Mouse (Mus musculus) frontal cortex, adult (tissue): ENCODE results near the gene Ppp1r7.
"Not testable (repeated sequence)": the region's sequence is repeated elsewhere in the genome, so short reads cannot be mapped to it uniquely, and the experiment has no call there.

ENCODE experiments used
- ATAC-seq: cut with Nextera tagmentation; 2 replicates; pipeline ENCODE4 v1.9.2; 2017; ENCODE audit warnings: mild to moderate bottlenecking, moderate library complexity, mixed read lengths; ENCODE audit not compliant: low TSS enrichment

Gene Ppp1r7

DNA sequence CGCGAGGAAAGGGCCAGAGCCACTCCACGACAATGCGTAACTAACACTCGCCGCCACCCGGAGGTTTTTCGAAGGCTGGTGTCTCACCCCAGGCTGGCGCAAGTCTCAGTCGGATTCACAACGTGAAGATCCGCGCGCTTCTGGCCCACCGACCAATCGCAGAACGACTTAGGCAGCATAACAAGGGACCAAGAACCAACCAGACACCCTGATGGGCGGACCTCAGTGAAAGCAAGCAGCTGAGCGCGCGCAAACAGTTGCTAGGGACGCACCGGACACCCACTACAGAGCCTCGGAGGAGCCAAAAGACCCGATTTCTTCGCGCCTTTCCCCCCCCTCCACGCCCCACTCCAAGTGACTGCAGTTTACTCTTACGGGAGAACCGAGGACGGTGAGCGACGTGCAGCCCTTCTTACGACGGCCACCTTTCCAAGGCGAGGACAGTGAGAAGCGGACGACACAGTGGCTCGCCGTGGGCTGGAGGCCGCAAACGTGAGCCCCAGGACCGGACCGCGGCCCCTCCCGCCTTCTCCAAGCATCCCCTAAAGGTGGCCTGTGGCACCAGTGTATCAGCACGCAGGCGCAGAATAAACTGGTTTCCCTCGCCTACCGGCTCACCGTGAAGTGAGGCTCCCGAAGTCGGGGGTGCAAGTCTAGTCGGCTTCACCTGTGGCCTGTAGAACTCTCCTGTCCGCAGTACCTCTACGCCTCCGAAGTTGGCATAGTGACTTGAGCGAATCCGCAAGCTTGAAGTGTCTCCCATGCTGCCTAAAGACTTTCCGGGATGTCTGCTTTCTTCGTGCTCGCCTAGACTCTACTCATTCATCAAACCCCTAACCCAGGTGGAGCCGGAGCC lies at the start of gene Ppp1r7, which contains the start of gene Pask:
Ppp1r7 (plus strand) TSS at position 207 of the 856 bp plus-strand sequence.
Pask (minus strand) TSS at position 835 of the 856 bp plus-strand sequence.
- ATAC-seq = peak; percentile 93

GRCm38 (mm10) chr1:93294491-93294890 lies 48.2 kb upstream of the Ppp1r7 start:
- not testable (repeated sequence) for ATAC-seq

DNA sequence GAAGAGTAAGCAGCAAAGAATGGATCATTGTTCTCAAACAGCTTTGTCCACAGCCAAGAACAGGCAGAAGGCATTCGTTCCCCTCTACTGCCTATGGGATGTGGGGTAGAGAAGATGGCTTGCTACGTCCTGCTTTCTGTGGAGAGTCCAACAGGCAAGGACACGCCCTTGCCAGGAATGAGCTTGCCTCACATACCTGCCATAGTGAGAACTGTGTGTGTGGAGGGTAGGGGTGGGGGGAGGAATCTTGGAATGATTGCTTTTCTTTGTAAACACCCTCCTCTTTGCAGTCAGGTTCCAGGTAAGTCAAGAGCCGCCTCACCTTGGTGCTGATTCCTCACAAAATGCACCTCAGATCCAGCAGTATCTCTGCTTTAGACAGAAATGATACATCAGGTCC lies 42.9 kb upstream of the Ppp1r7 start:
- no peak for ATAC-seq

DNA sequence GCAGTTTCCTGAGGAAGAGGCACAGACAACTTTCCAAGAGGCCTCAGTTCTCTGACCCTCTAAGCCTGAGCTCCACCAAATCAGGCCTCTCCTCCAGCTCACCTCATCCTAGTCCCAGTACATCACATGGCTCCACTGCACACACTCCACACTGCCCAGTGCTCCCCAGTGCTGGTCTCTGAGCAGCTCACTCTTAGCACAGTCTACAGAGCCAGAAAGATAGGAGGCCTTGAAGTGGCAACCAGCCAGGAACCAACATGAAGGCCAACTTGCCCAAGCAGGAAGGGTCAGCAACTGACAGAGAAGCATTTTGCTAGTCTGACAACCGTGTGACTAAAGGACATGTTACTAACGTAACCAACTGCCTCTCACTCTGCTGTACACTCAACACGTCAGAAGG lies 42.1 kb upstream of the Ppp1r7 start:
- no peak for ATAC-seq

- peak; percentile 99 for ATAC-seq
Measured at GRCm38 (mm10) chr1:93305581-93306337, 36.9 kb upstream of the Ppp1r7 start, which contains the start of gene Mterf4. Gene Mterf4, minus strand, starts transcription at chr1:93305915.

DNA sequence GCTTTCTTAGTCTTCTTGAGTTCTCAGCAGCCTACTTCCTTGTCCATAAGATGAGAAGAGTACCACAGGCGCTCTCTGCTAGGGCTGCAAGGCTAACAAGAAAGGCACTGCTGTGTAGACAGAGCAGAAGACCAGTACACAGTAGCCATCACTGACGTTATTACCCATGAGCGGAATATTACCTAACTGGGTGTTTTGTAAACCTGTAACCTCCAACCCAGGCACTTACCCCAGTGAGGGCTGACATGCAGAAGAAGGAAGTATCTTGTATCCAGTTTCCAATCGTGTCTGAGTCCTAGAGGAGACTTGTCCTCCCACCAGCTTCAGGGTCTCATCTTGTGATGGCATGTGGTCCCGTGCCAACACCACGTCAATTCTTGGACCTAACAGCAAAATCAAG lies 18.7 kb upstream of the Ppp1r7 start:
- ATAC-seq = no peak

GRCm38 (mm10) chr1:93326446-93326845 lies 16.2 kb upstream of the Ppp1r7 start:
- ATAC-seq = no peak

GRCm38 (mm10) chr1:93334621-93335020 lies 8.0 kb upstream of the Ppp1r7 start:
- no peak for ATAC-seq

DNA sequence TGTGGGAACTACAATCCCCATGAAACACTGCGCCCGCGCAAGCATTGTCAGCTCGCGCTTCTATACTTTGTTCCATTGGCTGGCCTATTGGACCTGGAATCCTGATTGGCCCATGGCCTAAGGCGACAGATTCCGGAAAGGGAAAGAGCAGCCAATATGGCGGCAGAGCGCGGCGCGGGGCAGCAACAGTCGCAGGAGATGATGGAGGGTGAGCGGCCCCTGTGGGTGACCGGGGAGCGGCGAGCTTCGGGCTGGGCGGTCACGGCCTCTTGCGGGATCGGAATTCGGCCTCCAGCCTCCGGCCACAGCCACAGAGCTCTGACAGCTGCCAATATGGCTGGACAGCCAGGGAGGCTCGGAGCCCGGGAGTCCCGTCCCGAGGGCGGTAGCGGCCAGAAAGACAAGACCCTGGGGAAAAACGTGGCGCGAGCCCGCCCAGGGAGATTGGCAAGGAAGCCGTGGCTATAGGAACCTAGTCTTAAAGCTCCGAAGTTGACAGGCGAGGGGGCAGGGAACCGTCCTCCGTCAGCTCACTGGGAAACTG lies 922 bp downstream of the Ppp1r7 start:
- peak; percentile 96 for ATAC-seq

- ATAC-seq = no peak
Measured at GRCm38 (mm10) chr1:93347176-93347575, 4.5 kb downstream of the Ppp1r7 start.

- peak; percentile 42; the same call in 1 of the 2 replicates for ATAC-seq
Measured at GRCm38 (mm10) chr1:93349701-93350100, 7.0 kb downstream of the Ppp1r7 start.

DNA sequence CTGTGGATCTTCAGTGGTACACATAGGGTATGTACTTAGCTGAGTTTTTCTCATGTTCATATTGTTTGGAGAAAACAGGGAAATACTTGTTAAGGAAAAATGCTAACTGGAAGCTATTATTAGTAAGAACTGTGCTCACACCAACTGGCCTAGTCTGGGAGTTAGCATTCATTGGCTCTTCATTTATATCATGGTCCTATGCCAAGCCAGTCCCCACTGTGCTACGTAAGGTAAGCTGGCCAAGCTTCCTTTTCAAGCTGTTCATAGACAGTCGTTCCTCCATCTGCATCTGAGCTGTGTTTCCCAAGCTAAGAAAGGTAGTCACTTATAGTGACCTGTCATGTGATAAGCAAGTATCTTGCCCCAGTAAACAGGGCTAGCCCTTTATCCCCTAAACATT lies 10.1 kb downstream of the Ppp1r7 start:
- peak; percentile 76 for ATAC-seq

DNA sequence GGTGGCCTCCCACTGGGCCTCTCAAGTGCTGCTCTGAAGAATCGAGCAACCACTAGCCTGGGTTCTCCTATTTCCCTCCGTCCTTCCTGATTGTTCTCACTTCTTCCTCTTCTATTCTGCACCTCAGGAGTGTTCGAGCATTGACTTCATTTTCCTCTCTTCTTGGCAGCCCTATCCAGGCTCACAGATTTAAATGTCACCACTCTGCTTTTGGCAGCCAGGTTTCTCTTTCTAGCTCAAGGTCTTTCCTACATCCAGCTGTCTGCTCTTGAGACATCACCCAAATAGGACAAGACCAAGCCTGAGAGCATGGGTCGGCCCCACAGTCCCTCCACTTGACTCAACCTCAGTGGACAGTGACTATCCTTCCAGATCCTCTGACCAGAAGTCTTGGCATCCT lies 20.0 kb downstream of the Ppp1r7 start:
- peak; percentile 83 for ATAC-seq

- no peak for ATAC-seq
Measured at GRCm38 (mm10) chr1:93365641-93366040, 23.0 kb downstream of the Ppp1r7 start.

GRCm38 (mm10) chr1:93373665-93374064 lies 31.0 kb downstream of the Ppp1r7 start, which contains the start of gene Ano7:
Gene Ano7, plus strand, starts transcription at chr1:93373930.
- no peak for ATAC-seq

- ATAC-seq = no peak
Measured at GRCm38 (mm10) chr1:93377307-93377706, 34.7 kb downstream of the Ppp1r7 start.

DNA sequence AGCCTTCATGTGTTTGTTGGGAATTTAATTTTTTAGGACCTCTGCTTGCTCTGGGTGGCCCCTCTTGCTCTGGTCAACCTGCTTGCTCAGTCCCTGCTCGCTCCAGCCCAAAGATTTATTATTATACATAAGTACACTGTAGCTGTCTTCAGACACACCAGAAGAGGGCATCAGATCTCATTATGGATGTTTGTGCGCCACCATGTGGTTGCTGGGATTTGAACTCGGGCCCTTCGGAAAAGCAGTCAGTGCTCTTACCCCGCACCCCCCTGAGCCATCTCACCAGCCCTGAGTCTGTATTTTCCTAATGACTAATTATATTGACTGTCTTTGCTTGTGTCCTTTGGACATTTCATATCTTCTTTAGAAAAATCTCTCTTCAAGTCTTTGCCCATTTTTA lies 36.5 kb downstream of the Ppp1r7 start:
- ATAC-seq = no peak

DNA sequence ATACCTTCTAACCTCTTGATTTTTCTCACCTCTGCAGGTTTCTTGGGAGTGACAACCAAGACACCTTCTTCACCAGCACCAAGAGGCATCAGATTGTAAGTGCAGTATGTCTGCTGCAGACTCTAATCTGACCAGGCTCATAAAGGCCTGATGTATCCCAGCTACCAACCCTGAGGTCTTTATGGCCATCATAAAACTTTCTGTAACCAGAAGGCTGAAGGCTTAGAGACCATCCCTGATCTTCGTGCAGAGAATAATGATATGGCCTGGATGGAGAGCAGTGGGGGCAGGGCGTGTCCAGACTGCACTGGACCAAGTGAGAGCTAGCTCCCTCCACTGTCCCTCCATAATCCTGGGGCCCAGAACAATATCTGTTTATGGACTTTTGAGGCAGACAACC lies 44.5 kb downstream of the Ppp1r7 start:
- no peak for ATAC-seq

DNA sequence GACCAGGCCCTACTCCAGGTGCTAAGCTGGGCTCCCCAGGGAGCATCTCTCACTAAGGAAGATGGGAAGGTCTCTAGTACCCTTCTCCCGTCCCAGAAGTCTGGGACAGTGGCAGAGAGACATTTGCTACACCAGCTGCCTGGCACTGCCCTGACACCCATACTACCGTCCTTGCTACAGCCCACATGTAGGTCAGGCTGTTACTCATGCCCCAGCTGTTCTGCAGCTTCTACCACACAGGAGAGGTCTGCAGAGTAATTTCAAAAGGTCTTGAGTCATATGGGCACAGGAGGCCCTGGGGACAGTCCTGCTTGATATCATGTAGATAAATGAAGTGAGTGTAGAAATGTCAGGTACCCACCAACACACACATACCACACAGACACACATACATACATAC lies 46.3 kb downstream of the Ppp1r7 start:
- ATAC-seq = no peak

DNA sequence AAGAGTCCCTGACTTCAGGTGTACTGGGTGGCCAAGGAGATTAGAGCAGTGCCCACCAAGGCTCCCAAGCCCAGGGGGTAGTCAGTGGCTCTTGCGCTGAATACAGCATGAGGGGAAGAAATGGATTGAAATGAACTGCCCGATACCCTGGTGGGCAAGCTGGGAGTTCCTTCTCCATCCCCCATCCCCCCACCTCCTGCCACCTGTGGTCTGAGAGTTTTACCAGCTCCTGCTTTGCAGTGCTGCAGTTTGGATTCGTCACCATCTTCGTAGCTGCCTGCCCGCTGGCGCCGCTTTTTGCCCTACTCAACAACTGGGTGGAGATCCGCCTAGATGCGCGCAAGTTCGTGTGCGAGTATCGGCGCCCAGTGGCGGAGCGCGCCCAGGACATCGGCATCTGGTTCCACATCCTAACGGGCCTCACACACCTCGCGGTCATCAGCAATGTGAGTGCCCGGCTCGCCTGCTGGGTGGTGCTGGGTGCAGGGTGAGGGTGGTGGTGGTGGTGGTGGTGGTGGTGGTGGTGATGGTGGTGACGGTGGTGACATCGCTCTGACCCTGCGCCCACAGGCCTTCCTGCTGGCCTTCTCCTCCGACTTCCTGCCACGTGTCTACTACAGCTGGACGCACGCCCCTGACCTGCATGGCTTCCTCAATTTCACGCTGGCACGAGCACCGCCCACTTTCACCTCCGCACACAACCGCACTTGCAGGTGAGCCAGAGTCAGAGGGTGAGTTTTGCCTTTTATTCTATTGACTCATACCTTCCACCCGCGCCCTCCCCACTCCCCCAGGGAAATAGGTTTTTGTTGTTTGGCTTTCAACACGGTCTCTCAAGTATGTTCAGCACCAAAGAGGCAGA lies 58.8 kb downstream of the Ppp1r7 start:
- no peak for ATAC-seq

DNA sequence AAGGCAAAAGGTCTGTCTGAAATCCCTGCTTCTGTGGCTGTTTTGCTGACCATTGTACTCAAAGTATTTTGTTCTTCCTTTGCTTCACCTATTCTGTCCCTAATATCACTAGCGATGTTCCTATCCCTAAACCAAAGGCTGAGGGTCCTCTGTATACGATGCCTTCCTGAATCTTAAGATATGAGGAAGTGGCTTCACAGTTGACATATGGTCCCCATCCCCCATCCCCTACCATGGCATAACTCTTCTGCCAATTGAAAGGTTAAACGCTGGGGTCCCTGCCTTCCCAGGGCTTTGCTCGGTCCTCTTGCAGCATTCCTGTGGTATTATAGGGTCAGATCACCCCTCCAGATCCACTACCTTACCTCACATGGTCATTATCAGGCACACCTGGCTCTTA lies 60.7 kb downstream of the Ppp1r7 start:
- no peak for ATAC-seq
